In the genomic region with DNA sequence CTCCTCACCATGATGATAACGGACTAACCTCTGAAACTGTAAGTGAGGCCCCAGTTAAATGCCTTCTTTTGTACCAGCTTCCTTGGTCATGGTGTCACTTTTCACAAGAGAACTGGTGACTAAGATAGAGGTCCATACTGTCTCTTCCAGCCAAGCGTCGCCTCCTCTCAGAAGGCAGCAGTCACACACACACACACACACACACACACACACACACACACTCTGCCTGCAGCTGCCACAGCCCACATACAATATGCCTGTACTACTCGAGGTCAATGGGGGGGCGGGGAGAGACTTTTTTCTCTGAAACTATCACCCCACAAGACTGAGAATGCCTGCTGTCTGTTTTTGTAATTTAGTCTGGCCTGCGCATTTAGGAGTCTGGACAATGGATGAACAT, we compare ENCODE assay signal across 31 mouse cellular contexts. TPM values are rescaled to one million over a fixed set of nuclear protein-coding genes. Genes with fewer than 3 reads are reported as not detected.
A peak's percentile ranks its signal among the peaks of the same experiment; 100 is the strongest.
DNase-seq lines count a peak whose midpoint lies in the region; ATAC-seq and TF ChIP-seq lines count a peak whose summit lies in the region.
"Had no signal": no experiment of that assay in that cellular context is flagged by ENCODE, and none has a peak within 500 bp of the region (broad histone marks: within the 10 kb centered on the region; RNA-seq: fewer than 3 reads in every experiment).

No protein-coding gene starts in this region.

- no peaks in the 10 kb centered on the region for H3K9me3 ChIP-seq in kidney, embryonic 16.5 days (ENCODE audit: low read length)
- no peaks in the 10 kb centered on the region for H3K9me3 ChIP-seq in embryonic facial prominence, embryonic 11.5 days (replicated peaks; ENCODE audit: control insufficient read depth, low read length)
- H3K9me3 ChIP-seq in limb, embryonic 13.5 days = no peaks in the 10 kb centered on the region
- no peaks in the 10 kb centered on the region for H3K9me3 ChIP-seq in neural tube, embryonic 15.5 days (replicated peaks)
- H3K9me3 ChIP-seq: forebrain, embryonic 15.5 days; hindbrain, embryonic 10.5 days; liver, embryonic 13.5 days; midbrain, embryonic 13.5 days had no signal

- no peak for DNase-seq in kidney, adult 2 months
- DNase-seq in brain, adult 2 months (ENCODE audit: low read depth, low spot score) = peak; percentile 58
- peak; percentile 23 for DNase-seq in embryonic facial prominence, embryonic 11.5 days (ENCODE audit: low spot score)
- no peak for DNase-seq in retina, postnatal 1 day
- DNase-seq: adrenal gland, postnatal 25 days; cerebellum, adult 18-20 months; cerebellum, postnatal 10 days; gastrocnemius, postnatal 10 days; heart, postnatal 14 days; kidney, adult 18-20 months; kidney, postnatal 14 days; layer of hippocampus, adult 9-11 months; left cerebral cortex, postnatal 4 days; liver, embryonic 13.5 days; lung, adult 18-20 months; lung, postnatal 4 days; thymus, postnatal 25 days had no signal

- H3K9ac ChIP-seq in kidney, embryonic 16.5 days (replicated peaks; ENCODE audit: low read length) = no peak overlapping the region
- H3K9ac ChIP-seq in embryonic facial prominence, embryonic 11.5 days (replicated peaks; ENCODE audit: low read length) = no peak overlapping the region
- H3K9ac ChIP-seq in limb, embryonic 13.5 days = no peak overlapping the region
- H3K9ac ChIP-seq in neural tube, embryonic 15.5 days (replicated peaks) = no peak overlapping the region
- H3K9ac ChIP-seq: forebrain, embryonic 15.5 days; liver, embryonic 13.5 days; midbrain, embryonic 13.5 days had no signal

- H3K4me1 ChIP-seq in kidney, embryonic 16.5 days (ENCODE audit: insufficient read depth, low read length) = peaks cover 8% of the 10 kb centered on the region; the same call in 1 of the 2 replicates
- H3K4me1 ChIP-seq in kidney, adult 2 months (ENCODE audit: control insufficient read depth, insufficient read depth, low read length) = peaks cover 2% of the 10 kb centered on the region; the same call in 1 of the 2 replicates
- H3K4me1 ChIP-seq in embryonic facial prominence, embryonic 11.5 days (ENCODE audit: control insufficient read depth, insufficient read depth, low read length) = peaks cover 3% of the 10 kb centered on the region; the same call in 1 of the 2 replicates
- peaks cover 40% of the 10 kb centered on the region for H3K4me1 ChIP-seq in limb, embryonic 13.5 days
- peaks cover 27% of the 10 kb centered on the region for H3K4me1 ChIP-seq in neural tube, embryonic 15.5 days
- H3K4me1 ChIP-seq: liver, embryonic 13.5 days had no signal

- peaks cover 20% of the 10 kb centered on the region for H3K36me3 ChIP-seq in kidney, embryonic 16.5 days (ENCODE audit: insufficient read depth, low read length)
- no peaks in the 10 kb centered on the region; the same call in 1 of the 2 replicates for H3K36me3 ChIP-seq in kidney, adult 2 months (ENCODE audit: control insufficient read depth, insufficient read depth, low read length)
- no peaks in the 10 kb centered on the region; the same call in 1 of the 2 replicates for H3K36me3 ChIP-seq in embryonic facial prominence, embryonic 11.5 days (replicated peaks; ENCODE audit: control insufficient read depth, insufficient read depth, low read depth, low read length)
- H3K36me3 ChIP-seq in limb, embryonic 13.5 days = peaks cover 52% of the 10 kb centered on the region
- H3K36me3 ChIP-seq in neural tube, embryonic 15.5 days = peaks cover 40% of the 10 kb centered on the region
- H3K36me3 ChIP-seq: liver, embryonic 13.5 days had no signal

- no peak overlapping the region for H3K4me3 ChIP-seq in kidney, embryonic 16.5 days (ENCODE audit: low read length)
- H3K4me3 ChIP-seq in kidney, adult 2 months (ENCODE audit: insufficient read depth, low read depth, low read length) = no peak overlapping the region
- H3K4me3 ChIP-seq in embryonic facial prominence, embryonic 11.5 days (ENCODE audit: low read depth, low read length) = no peak overlapping the region
- no peak overlapping the region for H3K4me3 ChIP-seq in limb, embryonic 13.5 days
- H3K4me3 ChIP-seq in neural tube, embryonic 15.5 days (replicated peaks) = no peak overlapping the region
- H3K4me3 ChIP-seq: forebrain, embryonic 15.5 days; hindbrain, embryonic 10.5 days; liver, embryonic 13.5 days; megakaryocyte, embryonic 14.5 days; midbrain, embryonic 13.5 days had no signal

- TF ChIP-seq POLR2A in kidney, adult 2 months (IDR thresholded peaks at IDR 0.05; ENCODE audit: low read depth, low read length) = no peak

- TF ChIP-seq CTCF in kidney, adult 2 months (conservative IDR thresholded peaks at IDR 0.05; ENCODE audit: insufficient read depth, insufficient read length, low read depth, low read length) = no peak

- no peak overlapping the region for H3K4me2 ChIP-seq in kidney, embryonic 16.5 days (replicated peaks; ENCODE audit: low read depth, low read length)
- no peak overlapping the region for H3K4me2 ChIP-seq in embryonic facial prominence, embryonic 11.5 days (ENCODE audit: low read depth, low read length)
- no peak overlapping the region for H3K4me2 ChIP-seq in limb, embryonic 13.5 days (replicated peaks)
- no peak overlapping the region for H3K4me2 ChIP-seq in neural tube, embryonic 15.5 days
- H3K4me2 ChIP-seq: forebrain, embryonic 15.5 days; liver, embryonic 13.5 days; midbrain, embryonic 13.5 days had no signal

- no peaks in the 10 kb centered on the region for H3K27me3 ChIP-seq in kidney, embryonic 16.5 days (ENCODE audit: insufficient read depth, low read length)
- H3K27me3 ChIP-seq in kidney, adult 2 months (replicated peaks; ENCODE audit: control insufficient read depth, insufficient read depth, low read length) = no peaks in the 10 kb centered on the region
- H3K27me3 ChIP-seq in embryonic facial prominence, embryonic 11.5 days (ENCODE audit: control insufficient read depth, insufficient read depth, low read length) = no peaks in the 10 kb centered on the region
- no peaks in the 10 kb centered on the region for H3K27me3 ChIP-seq in limb, embryonic 13.5 days
- H3K27me3 ChIP-seq in neural tube, embryonic 15.5 days (replicated peaks) = no peaks in the 10 kb centered on the region
- H3K27me3 ChIP-seq: forebrain, embryonic 15.5 days; liver, embryonic 13.5 days; midbrain, embryonic 13.5 days had no signal

- no peak for ATAC-seq in kidney, embryonic 16.5 days (ENCODE audit: low FRiP score, low TSS enrichment)
- no peak for ATAC-seq in embryonic facial prominence, embryonic 11.5 days (replicated peaks; ENCODE audit: insufficient number of reproducible peaks, low FRiP score, low TSS enrichment, low read depth)
- ATAC-seq in limb, embryonic 13.5 days (ENCODE audit: low FRiP score, low read depth) = no peak
- ATAC-seq in neural tube, embryonic 15.5 days (ENCODE audit: low FRiP score) = no peak
- ATAC-seq: CD4-positive, CD25-positive, alpha-beta regulatory T cell, adult 4 months; forebrain, embryonic 15.5 days; hindbrain, embryonic 16.5 days; lung, postnatal 0 days; midbrain, embryonic 13.5 days had no signal

- peak overlapping the region; percentile 41; the same call in 1 of the 2 replicates for H3K27ac ChIP-seq in kidney, embryonic 16.5 days (ENCODE audit: low read length)
- H3K27ac ChIP-seq in kidney, adult 2 months (ENCODE audit: insufficient read depth, low read depth, low read length) = no peak overlapping the region
- H3K27ac ChIP-seq in embryonic facial prominence, embryonic 11.5 days (replicated peaks; ENCODE audit: low read depth, low read length) = no peak overlapping the region
- H3K27ac ChIP-seq in limb, embryonic 13.5 days = peak overlapping the region; percentile 58
- no peak overlapping the region for H3K27ac ChIP-seq in neural tube, embryonic 15.5 days (replicated peaks)
- H3K27ac ChIP-seq: forebrain, embryonic 15.5 days; liver, embryonic 13.5 days; midbrain, embryonic 13.5 days had no signal

- WGBS in kidney, embryonic 16.5 days = 69% methylated on average over 6 of the region's 6 CpGs
- WGBS in kidney, adult 2 months = 78% methylated on average over 6 of the region's 6 CpGs
- WGBS in embryonic facial prominence, embryonic 11.5 days = 77% methylated on average over 6 of the region's 6 CpGs
- WGBS in limb, embryonic 13.5 days = 68% methylated on average over 6 of the region's 6 CpGs
- 74% methylated on average over 6 of the region's 6 CpGs for WGBS in neural tube, embryonic 15.5 days

RNA-seq across cellular contexts. Expression of gene Atp6v0a4, which starts 40.3 kb away (rescaled TPM):
- 21.8 and 28.9 TPM in 2 replicates for polyA plus RNA-seq in kidney, embryonic 16.5 days (2015; fragmentation: Nextera tagmentation; extraction: Ambion mirVana)
- polyA plus RNA-seq in kidney, adult 2 months (2012; rRNA removed) = 259 and 302 TPM in 2 replicates
- not detected in 2 replicates for polyA plus RNA-seq in embryonic facial prominence, embryonic 11.5 days (2014; fragmentation: Nextera tagmentation; extraction: Ambion mirVana)
- polyA plus RNA-seq in limb, embryonic 13.5 days (2015; fragmentation: Nextera tagmentation; extraction: Ambion mirVana) = 0.29 and 0.78 TPM in 2 replicates
- polyA plus RNA-seq in neural tube, embryonic 15.5 days (2015; fragmentation: Nextera tagmentation; extraction: Ambion mirVana) = 0.49 and 0.79 TPM in 2 replicates
- polyA plus RNA-seq: CD4-positive, CD25-positive, alpha-beta regulatory T cell, adult 4 months; hindbrain, embryonic 10.5 days; small intestine, adult 2 months had no signal

RNA-seq across cellular contexts. Expression of gene Tmem213, which starts 55.6 kb away (rescaled TPM):
- polyA plus RNA-seq in kidney, embryonic 16.5 days (2015; fragmentation: Nextera tagmentation; extraction: Ambion mirVana) = 69.8 and 72.7 TPM in 2 replicates
- polyA plus RNA-seq in kidney, adult 2 months (2012; rRNA removed) = 240 and 279 TPM in 2 replicates
- polyA plus RNA-seq in embryonic facial prominence, embryonic 11.5 days (2014; fragmentation: Nextera tagmentation; extraction: Ambion mirVana) = not detected in 2 replicates
- polyA plus RNA-seq in limb, embryonic 13.5 days (2015; fragmentation: Nextera tagmentation; extraction: Ambion mirVana) = 0.33 and 0.65 TPM in 2 replicates
- polyA plus RNA-seq in neural tube, embryonic 15.5 days (2015; fragmentation: Nextera tagmentation; extraction: Ambion mirVana) = not detected in 2 replicates
- polyA plus RNA-seq: CD4-positive, CD25-positive, alpha-beta regulatory T cell, adult 4 months; forebrain, embryonic 15.5 days; heart, embryonic 14.5 days; hindbrain, embryonic 10.5 days; hindbrain, embryonic 16.5 days; liver, embryonic 13.5 days; neural tube, embryonic 14.5 days; small intestine, adult 2 months; testis, adult 2 months had no signal

Comparison
In these comparisons a context has a peak if more than half of its experiments do, and no peak if none do; other contexts are left out.
1. H3K27ac ChIP-seq: peak in kidney, embryonic 16.5 days (single experiment) and limb, embryonic 13.5 days (single experiment); none in kidney, adult 2 months (single experiment), embryonic facial prominence, embryonic 11.5 days (single experiment) and neural tube, embryonic 15.5 days (single experiment).
2. DNase-seq: peak in brain, adult 2 months (single experiment) and embryonic facial prominence, embryonic 11.5 days (single experiment); none in kidney, adult 2 months (single experiment) and retina, postnatal 1 day (single experiment).
3. RNA of gene Atp6v0a4, which starts 40.3 kb away (polyA plus RNA-seq): 259 to 302 TPM in kidney, adult 2 months and 21.8 to 28.9 TPM in kidney, embryonic 16.5 days; 0.29 to 0.78 TPM in limb, embryonic 13.5 days, 0.49 to 0.79 TPM in neural tube, embryonic 15.5 days and not detected in embryonic facial prominence, embryonic 11.5 days; every median in the first group is over 10 times any median in the second.
4. RNA of gene Tmem213, which starts 55.6 kb away (polyA plus RNA-seq): 240 to 279 TPM in kidney, adult 2 months and 69.8 to 72.7 TPM in kidney, embryonic 16.5 days; 0.33 to 0.65 TPM in limb, embryonic 13.5 days, not detected in embryonic facial prominence, embryonic 11.5 days and not detected in neural tube, embryonic 15.5 days; every median in the first group is over 10 times any median in the second.